Mouse (Mus musculus) bone marrow macrophage, adult 2 months (primary cell): ENCODE results near the gene Saxo1.

ENCODE experiments used
- CTCF ChIP-seq: IDR thresholded peaks from 2 replicates; pipeline ENCODE4 v1.5.1; 2012; ENCODE audit warnings: low read depth, mild to moderate bottlenecking, low read length, moderate library complexity
- POLR2A ChIP-seq: IDR thresholded peaks from 2 replicates; pipeline ENCODE4 v1.6.1; 2012; ENCODE audit warnings: mild to moderate bottlenecking, low read depth, low read length, borderline replicate concordance

- TF ChIP-seq CTCF (no peak), POLR2A (no peak)
Measured at GRCm38 (mm10) chr4:86591304-86591703, 33.2 kb upstream of the Saxo1 start.
